Mouse (Mus musculus): Measurements from ENCODE around the gene Dnajc13. TPM values are rescaled to one million over a fixed set of nuclear protein-coding genes. Genes with fewer than 3 reads are reported as not detected.

The Dnajc13 gene
- total RNA-seq, 2 experiments from 2014 or later: 19.2 to 24.1 TPM

- intact Hi-C loops (cut with DNase I; ENCODE audit: low total_unique reads): no loop called here
- DNase-seq: peak; percentile 44
These were observed 541 bp downstream of the Dnajc13 start for GRCm38 (mm10) chr9:104262016-104262762.

- intact Hi-C loops (cut with DNase I; ENCODE audit: low total_unique reads): no loop called here
- DNase-seq: no peak
These were observed 2.4 kb downstream of the Dnajc13 start for GRCm38 (mm10) chr9:104260306-104260705.

GRCm38 (mm10) chr9:104256085-104256484 is 6.6 kb downstream of the Dnajc13 start:
- no peak for DNase-seq
- intact Hi-C loops (cut with DNase I; ENCODE audit: low total_unique reads): no loop called here

DNA sequence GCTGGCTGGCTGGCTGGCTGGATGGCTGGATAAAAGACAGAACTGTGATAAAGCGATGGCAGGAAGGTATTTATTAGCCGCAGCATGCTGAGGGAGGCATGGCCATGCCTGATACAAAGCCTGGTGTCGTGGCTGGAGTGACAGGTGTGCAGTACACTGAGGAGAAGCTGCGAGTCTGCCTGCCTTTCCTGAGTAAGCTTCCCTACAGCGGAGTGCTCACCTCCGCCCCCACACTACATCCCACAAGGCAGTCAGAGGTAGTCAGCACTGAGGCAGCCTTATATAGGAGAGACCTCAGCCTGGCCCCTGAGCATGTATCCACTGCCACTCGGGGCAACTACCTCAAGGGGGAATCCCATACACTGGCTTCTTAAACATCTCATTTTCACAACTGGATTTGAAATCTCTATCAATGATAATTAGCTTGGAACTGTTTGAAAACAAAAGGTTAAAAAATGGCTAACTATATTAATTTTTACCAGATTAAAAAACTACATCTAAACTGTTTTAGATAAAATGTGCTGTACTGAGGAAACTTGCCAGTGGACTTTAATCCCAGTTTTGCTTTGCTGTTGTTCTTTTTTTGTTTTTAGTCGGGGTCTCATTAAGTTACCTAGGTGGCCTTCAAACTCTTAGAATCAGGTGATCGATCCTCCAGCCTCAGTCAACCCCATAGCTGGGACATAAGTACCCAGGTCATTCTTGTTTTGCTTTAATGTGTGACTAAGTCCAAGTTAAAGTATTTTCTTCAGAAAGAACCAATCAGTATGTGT is 8.1 kb downstream of the Dnajc13 start:
- intact Hi-C loops (cut with DNase I; ENCODE audit: low total_unique reads): no loop called here
- no peak for DNase-seq

DNA sequence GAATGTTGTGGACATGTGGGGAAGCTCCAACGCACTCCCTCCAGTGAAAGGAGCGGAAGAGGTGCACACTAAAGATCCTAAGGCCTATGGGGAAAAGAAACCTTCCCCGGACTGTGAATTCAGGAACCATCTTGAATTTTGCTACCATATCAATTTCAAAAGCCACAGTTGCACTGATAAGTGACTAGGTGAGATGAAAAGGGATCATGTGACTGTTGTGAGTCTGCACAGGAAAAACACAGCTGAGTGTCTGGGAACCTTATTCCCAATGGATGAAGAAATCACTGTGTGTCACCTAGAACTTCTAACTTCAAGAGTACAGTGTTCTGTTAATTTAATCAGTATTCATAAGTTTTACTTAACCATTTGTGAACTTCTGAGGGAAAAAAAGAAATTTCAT is 10.1 kb downstream of the Dnajc13 start:
- intact Hi-C loops (cut with DNase I; ENCODE audit: low total_unique reads): no loop called here
- no peak for DNase-seq

GRCm38 (mm10) chr9:104251687-104252086 is 11.0 kb downstream of the Dnajc13 start:
- no peak for DNase-seq
- intact Hi-C loops (cut with DNase I; ENCODE audit: low total_unique reads): no loop called here

DNA sequence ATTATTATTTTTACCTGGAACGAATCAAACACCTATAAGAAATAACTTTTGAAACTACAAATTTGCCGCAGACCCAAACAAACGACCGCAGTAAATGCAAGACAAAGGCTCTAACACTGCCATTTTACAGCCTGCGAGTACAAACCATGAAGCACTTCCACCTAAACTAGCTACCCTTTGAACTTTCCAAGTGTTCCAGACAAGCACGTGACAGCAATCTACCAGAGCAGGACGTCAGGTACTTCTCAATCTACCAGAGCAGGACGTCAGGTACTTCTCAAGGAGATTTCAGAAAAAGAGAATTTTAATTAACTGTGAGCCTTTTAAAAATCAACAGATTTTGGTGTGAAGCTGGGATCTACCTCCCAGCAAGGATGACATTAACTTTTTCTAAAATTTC is 11.6 kb downstream of the Dnajc13 start:
- DNase-seq: no peak
- intact Hi-C loops (cut with DNase I; ENCODE audit: low total_unique reads): no loop called here

- intact Hi-C loops (cut with DNase I; ENCODE audit: low total_unique reads): no loop called here
These were observed 15.3 kb downstream of the Dnajc13 start for GRCm38 (mm10) chr9:104247307-104247987.

GRCm38 (mm10) chr9:104243799-104244466 is 18.8 kb downstream of the Dnajc13 start:
- no peak for DNase-seq
- intact Hi-C loops (cut with DNase I; ENCODE audit: low total_unique reads): no loop called here

More at GRCm38 (mm10) chr9:104247307-104247987, 15.3 kb downstream of the Dnajc13 start:
- DNase-seq: no peak

GRCm38 (mm10) chr9:104240146-104240545 is 22.6 kb downstream of the Dnajc13 start:
- intact Hi-C loops (cut with DNase I; ENCODE audit: low total_unique reads): no loop called here
- no peak for DNase-seq

DNA sequence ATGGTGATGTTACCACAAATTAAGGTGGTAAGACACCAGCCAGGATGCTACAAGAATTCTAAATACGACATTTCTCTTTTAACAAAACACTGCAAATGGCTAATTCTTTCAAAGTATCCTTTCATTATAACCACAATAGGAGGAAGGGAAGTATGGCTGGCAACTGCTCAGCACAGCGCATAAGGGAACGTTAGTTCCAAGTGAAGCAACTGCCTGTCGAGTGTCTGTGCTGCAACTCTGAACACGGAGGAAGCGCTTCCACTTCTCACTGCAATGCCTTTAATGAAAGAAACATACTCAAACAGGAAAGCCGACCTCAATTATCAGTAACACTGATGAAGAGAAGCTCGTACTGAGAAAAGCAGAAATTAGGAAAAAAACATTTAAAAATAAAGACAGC is 23.7 kb downstream of the Dnajc13 start:
- no peak for DNase-seq
- intact Hi-C loops (cut with DNase I; ENCODE audit: low total_unique reads): no loop called here

DNA sequence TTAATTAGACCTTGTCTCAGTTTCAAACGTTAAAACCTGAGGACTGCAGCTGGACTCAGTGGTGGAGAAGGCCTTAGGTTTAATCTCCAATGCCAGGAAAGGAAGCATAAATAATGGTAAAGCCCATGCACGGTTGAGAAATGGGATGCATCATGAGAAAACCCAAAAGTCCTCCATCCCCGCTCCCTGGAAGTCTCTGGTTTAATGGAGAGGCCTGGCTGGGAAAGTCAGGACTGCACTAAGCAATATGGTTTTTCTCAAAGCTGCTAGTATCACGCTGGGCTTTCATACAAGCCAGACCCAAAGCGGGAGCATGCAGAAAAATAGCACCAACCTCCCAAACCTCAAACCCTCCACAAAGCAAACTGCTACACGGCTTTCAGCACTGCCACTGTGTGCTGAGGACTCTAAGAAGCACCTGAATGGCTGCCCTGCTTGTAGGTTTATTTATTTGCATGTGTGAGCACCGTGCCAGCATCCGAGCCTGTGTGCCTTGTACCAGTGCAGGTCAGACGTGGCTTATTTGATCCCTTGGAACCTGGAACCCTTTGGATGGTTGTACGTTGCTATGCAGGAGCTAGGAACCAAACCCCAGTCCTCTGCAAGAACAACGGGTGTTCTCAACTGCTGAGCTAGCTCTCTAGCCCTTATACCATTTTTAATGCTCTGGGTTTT is 26.3 kb downstream of the Dnajc13 start:
- DNase-seq: no peak
- intact Hi-C loops (cut with DNase I; ENCODE audit: low total_unique reads): no loop called here

DNA sequence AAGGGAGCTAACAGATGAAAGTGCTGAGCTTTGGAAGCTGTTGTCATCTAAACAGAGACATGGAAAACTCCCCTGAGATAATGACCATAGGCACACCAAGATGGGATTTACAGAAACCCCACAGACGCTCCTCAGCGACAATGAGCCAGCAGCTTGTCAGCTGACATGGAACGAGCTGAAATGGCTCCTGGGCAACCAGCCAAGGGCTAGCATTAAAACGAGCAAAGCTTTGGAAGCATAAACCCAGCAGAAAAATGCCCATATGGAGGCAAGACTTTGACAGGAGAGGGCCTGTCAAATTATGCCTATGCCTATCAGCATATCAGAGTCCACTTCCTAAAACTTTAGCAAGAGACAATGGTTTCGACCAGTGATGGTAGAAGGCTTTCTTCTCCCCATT is 27.0 kb downstream of the Dnajc13 start:
- intact Hi-C loops (cut with DNase I; ENCODE audit: low total_unique reads): no loop called here
- peak; percentile 28 for DNase-seq

DNA sequence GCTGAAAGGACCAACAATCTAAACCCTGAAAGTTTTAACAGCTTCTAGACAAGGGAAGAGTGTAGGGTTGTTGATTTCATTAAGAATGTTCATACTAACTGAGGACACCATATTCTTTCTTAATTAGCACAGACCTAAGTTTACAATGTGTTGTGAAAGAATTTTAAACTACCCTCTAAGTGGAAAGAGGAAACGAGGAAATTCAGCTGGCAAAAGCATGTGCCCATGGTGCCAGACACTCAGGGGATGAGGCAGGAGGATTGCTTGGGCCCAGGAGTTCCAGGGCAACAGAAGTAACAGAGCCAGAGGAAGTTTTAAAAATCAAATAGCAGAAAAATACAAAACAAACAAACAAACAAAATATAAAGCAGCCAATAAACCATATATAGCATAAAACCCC is 28.9 kb downstream of the Dnajc13 start:
- intact Hi-C loops (cut with DNase I; ENCODE audit: low total_unique reads): no loop called here

GRCm38 (mm10) chr9:104233060-104233459 is 29.7 kb downstream of the Dnajc13 start:
- DNase-seq: no peak
- intact Hi-C loops (cut with DNase I; ENCODE audit: low total_unique reads): no loop called here

More for the DNA sequence above, 28.9 kb downstream of the Dnajc13 start:
- DNase-seq: no peak

- DNase-seq: no peak
- intact Hi-C loops (cut with DNase I; ENCODE audit: low total_unique reads): no loop called here
These were observed 30.7 kb downstream of the Dnajc13 start for GRCm38 (mm10) chr9:104232004-104232403.

GRCm38 (mm10) chr9:104211402-104211801 is 51.3 kb downstream of the Dnajc13 start:
- intact Hi-C loops (cut with DNase I; ENCODE audit: low total_unique reads): no loop called here

GRCm38 (mm10) chr9:104203851-104204250 is 58.9 kb downstream of the Dnajc13 start:
- intact Hi-C loops (cut with DNase I; ENCODE audit: low total_unique reads): no loop called here
- peak; percentile 33 for DNase-seq

More at GRCm38 (mm10) chr9:104211402-104211801, 51.3 kb downstream of the Dnajc13 start:
- no peak for DNase-seq

DNA sequence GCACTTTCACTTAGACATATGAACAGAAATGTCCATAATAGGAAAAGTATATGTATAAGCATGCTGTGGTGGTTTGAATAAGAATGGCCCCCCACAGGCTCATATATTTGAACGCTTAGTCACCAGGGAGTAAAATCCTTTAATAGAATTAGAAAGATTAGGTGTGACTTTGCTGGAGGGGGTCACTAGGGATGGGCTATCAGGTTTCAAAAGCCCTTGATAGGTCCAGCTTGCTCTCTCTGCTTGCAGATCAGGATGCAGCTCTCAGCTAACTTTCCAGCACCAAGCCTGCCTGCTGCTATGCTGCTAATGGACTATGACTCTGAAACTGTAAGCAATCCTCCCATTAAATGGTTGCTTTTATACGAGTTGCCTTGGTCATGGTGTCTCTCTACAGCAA is 68.2 kb downstream of the Dnajc13 start:
- intact Hi-C loops (cut with DNase I; ENCODE audit: low total_unique reads): no loop called here
- DNase-seq: no peak

Measured in gastrocnemius, postnatal 14 days (tissue).